Mouse (Mus musculus) limb, embryonic 15.5 days (tissue): Measurements from ENCODE around the gene Pde3a. TPM values are rescaled to one million over a fixed set of nuclear protein-coding genes. Genes with fewer than 3 reads are reported as not detected.

Experiments
- ATAC-seq: fragments of 200-750 bp; cut with Nextera tagmentation; 2 replicates; pipeline ENCODE4 v1.8.0; 2017; ENCODE audit warnings: low read depth, moderate TSS enrichment; ENCODE audit not compliant: insufficient number of reproducible peaks, low FRiP score, low TSS enrichment
- H3K27ac ChIP-seq: fragments of 300-500 bp; sonication (generic); 2 replicates; pipeline ENCODE4 v1.5.1; 2015; ENCODE audit warnings: moderate library complexity, mild to moderate bottlenecking, inconsistent platforms
- H3K27me3 ChIP-seq: fragments of 300-500 bp; sonication (generic); 2 replicates; pipeline ENCODE4 v1.6.1; 2015; ENCODE audit warnings: inconsistent platforms
- H3K36me3 ChIP-seq: fragments of 300-500 bp; sonication (generic); 2 replicates; pipeline ENCODE4 v1.6.1; 2015; ENCODE audit warnings: inconsistent platforms
- H3K4me1 ChIP-seq: fragments of 300-500 bp; sonication (generic); 2 replicates; pipeline ENCODE4 v1.6.1; 2015; ENCODE audit warnings: inconsistent platforms
- H3K4me2 ChIP-seq: fragments of 300-500 bp; sonication (generic); 2 replicates; pipeline ENCODE4 v1.6.1; 2015; ENCODE audit warnings: mild to moderate bottlenecking, inconsistent platforms
- H3K4me3 ChIP-seq: fragments of 300-500 bp; sonication (generic); 2 replicates; pipeline ENCODE4 v1.5.1; 2015; ENCODE audit warnings: mild to moderate bottlenecking, inconsistent platforms
- H3K9ac ChIP-seq: fragments of 300-500 bp; sonication (generic); 2 replicates; pipeline ENCODE4 v1.6.1; 2015; ENCODE audit warnings: inconsistent platforms
- H3K9me3 ChIP-seq: fragments of 300-500 bp; sonication (generic); 2 replicates; pipeline ENCODE4 v1.6.1; 2016; ENCODE audit warnings: inconsistent platforms
- WGBS: fragments of 180-500 bp; shearing (Covaris S2); methylation state at CpG from one replicate; pipeline ENCODE4 v1.1.7; 2015; 5-methylcytosine and 5-hydroxymethylcytosine counted together
- polyA plus RNA-seq: library from polyadenylated mRNA; unstranded; fragments of >200 nt; fragmentation: Nextera tagmentation; extraction: Ambion mirVana; gene quantifications from 2 replicates; pipeline ENCODE4 v1.2.1, GENCODE M21; 2015

The Pde3a gene
- polyA plus RNA-seq, 1 experiment from 2014 or later, result 5.0 TPM

DNA sequence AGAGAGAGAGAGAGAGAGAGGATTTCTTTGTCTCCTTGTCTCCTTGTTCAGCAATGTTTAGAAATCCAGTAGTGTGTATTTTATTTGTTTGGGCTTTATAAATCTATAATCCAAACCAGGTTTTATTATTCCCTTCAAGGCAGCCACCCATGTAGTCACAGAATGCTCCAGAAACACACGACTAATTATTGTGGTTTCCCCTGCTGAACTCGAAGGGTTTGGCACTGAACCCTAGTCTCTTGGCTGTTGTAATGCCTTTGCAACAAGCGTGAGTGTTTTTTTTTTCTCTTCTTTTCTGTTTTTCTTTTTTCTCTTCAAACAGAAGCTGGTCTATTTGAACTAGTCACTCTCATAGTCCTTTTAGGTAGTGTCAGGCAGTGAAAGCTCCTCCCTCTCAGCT, 225.6 kb downstream of the Pde3a start:
- H3K27ac ChIP-seq, result no peak overlapping the region
- WGBS, result 32% methylated on average over 3 of the region's 3 CpGs
- no peak overlapping the region for H3K4me3 ChIP-seq
- H3K27me3 ChIP-seq, result no peaks in the 10 kb centered on the region
- H3K4me1 ChIP-seq, result 0 out of 2 replicates have a peak, but pooled peaks cover 2% of the 10 kb centered on the region
- no peak overlapping the region for H3K4me2 ChIP-seq
- H3K9me3 ChIP-seq, result no peaks in the 10 kb centered on the region
- no peak for ATAC-seq
- no peak overlapping the region for H3K9ac ChIP-seq
- no peaks in the 10 kb centered on the region for H3K36me3 ChIP-seq

GRCm38 (mm10) chr6:141485302-141486021, 236.4 kb downstream of the Pde3a start:
- H3K4me2 ChIP-seq, result no peak overlapping the region
- 53% methylated on average over 10 of the region's 10 CpGs for WGBS
- H3K9ac ChIP-seq, result no peak overlapping the region
- no peaks in the 10 kb centered on the region for H3K27me3 ChIP-seq
- H3K9me3 ChIP-seq, result no peaks in the 10 kb centered on the region
- H3K4me1 ChIP-seq, result no peaks in the 10 kb centered on the region
- H3K36me3 ChIP-seq, result peaks cover 2% of the 10 kb centered on the region; the same call in 1 of the 2 replicates
- H3K27ac ChIP-seq, result no peak overlapping the region
- ATAC-seq, result no peak
- no peak overlapping the region for H3K4me3 ChIP-seq

DNA sequence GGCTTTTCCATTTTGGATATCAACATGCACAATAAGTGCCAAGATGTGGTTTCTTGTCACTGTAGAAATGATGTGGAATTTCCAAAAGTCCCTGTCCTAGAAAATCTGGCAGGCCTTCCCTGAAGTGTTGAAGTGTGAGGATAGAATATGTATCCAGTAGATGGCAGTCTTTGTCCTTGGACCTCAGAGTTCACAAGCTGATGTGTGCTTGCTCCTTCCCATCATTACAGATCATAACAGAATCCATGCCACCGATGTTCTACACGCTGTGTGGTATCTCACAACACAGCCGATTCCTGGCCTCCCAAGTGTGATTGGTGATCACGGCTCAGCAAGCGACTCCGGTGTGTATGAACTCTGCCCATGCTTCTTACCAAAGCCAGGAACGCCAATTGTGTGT, 238.2 kb downstream of the Pde3a start:
- WGBS, result 69% methylated on average over 7 of the region's 7 CpGs
- Histone ChIP-seq H3K27ac (no peak overlapping the region), H3K36me3 (peaks cover 6% of the 10 kb centered on the region; the same call in 1 of the 2 replicates), H3K9ac (no peak overlapping the region), H3K4me2 (no peak overlapping the region), H3K4me3 (no peak overlapping the region), H3K9me3 (no peaks in the 10 kb centered on the region), H3K4me1 (no peaks in the 10 kb centered on the region), H3K27me3 (no peaks in the 10 kb centered on the region)
- ATAC-seq, result no peak

- H3K27ac ChIP-seq, result no peak overlapping the region
- no peaks in the 10 kb centered on the region for H3K27me3 ChIP-seq
- H3K4me1 ChIP-seq, result no peaks in the 10 kb centered on the region
- WGBS, result 15% methylated on average over 11 of the region's 11 CpGs
- H3K4me3 ChIP-seq, result no peak overlapping the region
- peaks cover 6% of the 10 kb centered on the region; the same call in 1 of the 2 replicates for H3K36me3 ChIP-seq
- no peak overlapping the region for H3K4me2 ChIP-seq
- no peak for ATAC-seq
- no peak overlapping the region for H3K9ac ChIP-seq
- no peaks in the 10 kb centered on the region for H3K9me3 ChIP-seq
These were observed 239.6 kb downstream of the Pde3a start for GRCm38 (mm10) chr6:141488619-141489018.

DNA sequence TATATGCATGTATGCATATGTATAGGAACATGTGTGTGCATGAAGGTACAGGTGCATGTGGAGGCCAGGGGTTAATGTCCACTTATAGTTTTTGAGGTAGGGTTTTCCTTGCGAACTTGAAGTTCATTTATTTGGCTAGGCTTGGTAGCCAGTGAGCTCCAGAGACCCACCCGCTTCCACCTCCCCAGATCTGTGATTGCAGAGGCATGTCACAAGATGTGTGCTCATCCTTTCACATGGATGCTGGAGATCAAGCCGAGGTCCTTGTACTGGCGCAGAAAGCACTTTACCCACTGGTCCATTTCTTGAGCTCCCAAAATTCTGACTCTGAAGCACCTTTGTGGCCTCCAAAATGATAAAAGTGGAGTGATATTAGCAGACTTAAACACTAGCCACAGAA, 245.8 kb downstream of the Pde3a start:
- no peak for ATAC-seq
- Histone ChIP-seq H3K4me2 (no peak overlapping the region), H3K27me3 (no peaks in the 10 kb centered on the region), H3K27ac (no peak overlapping the region), H3K9me3 (no peaks in the 10 kb centered on the region), H3K4me1 (peaks cover 11% of the 10 kb centered on the region), H3K4me3 (no peak overlapping the region), H3K9ac (no peak overlapping the region), H3K36me3 (peaks cover 18% of the 10 kb centered on the region; the same call in 1 of the 2 replicates)
- WGBS, result 79% methylated on average over 4 of the region's 4 CpGs

DNA sequence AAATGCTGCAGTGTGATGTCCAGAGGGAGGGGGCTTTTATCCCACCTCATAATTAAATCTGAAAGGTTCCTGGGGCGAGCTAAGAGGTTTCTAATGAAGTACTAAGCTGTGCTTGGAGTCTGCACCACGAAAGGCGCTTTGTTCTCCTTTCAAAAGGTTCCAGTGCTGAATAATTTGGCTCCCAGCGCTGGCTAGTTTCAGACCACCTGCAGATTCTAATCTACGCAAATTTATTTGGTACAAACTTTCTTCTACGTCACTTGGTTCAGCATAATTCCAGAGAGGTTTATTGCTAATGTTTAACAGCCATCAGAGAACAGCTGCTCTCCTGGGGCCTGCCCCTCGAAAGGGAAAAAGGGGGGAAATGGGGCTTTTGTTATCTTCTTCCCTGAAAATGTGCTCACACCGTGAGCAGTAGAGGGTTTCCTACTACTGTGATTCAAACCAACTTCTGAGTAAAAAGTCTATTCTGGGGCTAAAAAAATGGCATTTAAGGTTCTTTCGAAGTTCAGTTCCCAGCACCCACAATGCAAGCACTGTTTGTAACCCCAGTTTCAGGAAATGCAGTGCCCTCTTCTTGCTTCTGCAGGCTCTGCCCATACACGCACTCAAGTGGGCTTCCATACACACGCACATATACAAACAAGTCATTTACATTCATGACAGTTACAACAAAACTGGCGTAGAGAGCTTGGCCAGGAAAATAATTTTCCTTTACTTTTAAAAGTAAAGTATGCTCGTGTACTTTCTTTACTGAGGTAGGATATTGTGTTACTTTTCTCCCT, 246.8 kb downstream of the Pde3a start:
- Histone ChIP-seq H3K4me2 (no peak overlapping the region), H3K27ac (no peak overlapping the region), H3K9me3 (no peaks in the 10 kb centered on the region), H3K4me3 (no peak overlapping the region), H3K4me1 (peaks cover 11% of the 10 kb centered on the region), H3K9ac (no peak overlapping the region), H3K27me3 (no peaks in the 10 kb centered on the region), H3K36me3 (peaks cover 19% of the 10 kb centered on the region; the same call in 1 of the 2 replicates)
- ATAC-seq, result 0 out of 2 replicates have a peak, but pooled peaks have one; percentile 19
- 18% methylated on average over 13 of the region's 13 CpGs for whole genome bisulfite sequencing

DNA sequence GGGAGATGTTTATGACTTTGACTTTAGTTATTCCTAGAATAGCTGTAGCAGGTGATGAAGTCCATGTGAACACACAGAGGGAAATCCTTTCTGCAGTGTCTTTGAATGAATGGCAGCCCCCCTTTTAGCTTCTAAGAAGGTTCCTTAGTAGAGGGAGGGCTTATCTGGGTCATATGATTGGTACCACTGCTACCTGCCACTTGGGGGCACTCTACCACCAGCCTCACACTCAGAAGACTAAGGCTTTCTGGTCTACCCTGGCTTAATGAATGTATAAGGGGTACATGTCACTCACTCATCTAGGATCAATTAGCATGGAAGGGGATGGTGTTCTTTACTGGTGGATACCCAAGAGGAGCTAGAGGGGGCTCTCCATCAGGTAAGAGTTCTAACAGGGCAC, 250.4 kb downstream of the Pde3a start:
- H3K27me3 ChIP-seq, result no peaks in the 10 kb centered on the region
- H3K4me2 ChIP-seq, result no peak overlapping the region
- no peak overlapping the region for H3K27ac ChIP-seq
- no peaks in the 10 kb centered on the region for H3K9me3 ChIP-seq
- no peak overlapping the region for H3K9ac ChIP-seq
- H3K36me3 ChIP-seq, result peaks cover 13% of the 10 kb centered on the region; the same call in 1 of the 2 replicates
- peaks cover 11% of the 10 kb centered on the region for H3K4me1 ChIP-seq
- no peak for ATAC-seq
- no peak overlapping the region for H3K4me3 ChIP-seq

GRCm38 (mm10) chr6:141501171-141501570, 252.1 kb downstream of the Pde3a start:
- Histone ChIP-seq H3K27ac (no peak overlapping the region), H3K4me1 (0 out of 2 replicates have a peak, but pooled peaks cover 2% of the 10 kb centered on the region), H3K9ac (no peak overlapping the region), H3K36me3 (peaks cover 13% of the 10 kb centered on the region; the same call in 1 of the 2 replicates), H3K9me3 (no peaks in the 10 kb centered on the region), H3K4me2 (no peak overlapping the region), H3K27me3 (no peaks in the 10 kb centered on the region), H3K4me3 (no peak overlapping the region)
- WGBS, result 69% methylated on average over 3 of the region's 3 CpGs
- ATAC-seq, result no peak

GRCm38 (mm10) chr6:141522541-141522940, 273.5 kb downstream of the Pde3a start:
- WGBS, result 86% methylated on average over 2 of the region's 2 CpGs
- no peak for ATAC-seq

DNA sequence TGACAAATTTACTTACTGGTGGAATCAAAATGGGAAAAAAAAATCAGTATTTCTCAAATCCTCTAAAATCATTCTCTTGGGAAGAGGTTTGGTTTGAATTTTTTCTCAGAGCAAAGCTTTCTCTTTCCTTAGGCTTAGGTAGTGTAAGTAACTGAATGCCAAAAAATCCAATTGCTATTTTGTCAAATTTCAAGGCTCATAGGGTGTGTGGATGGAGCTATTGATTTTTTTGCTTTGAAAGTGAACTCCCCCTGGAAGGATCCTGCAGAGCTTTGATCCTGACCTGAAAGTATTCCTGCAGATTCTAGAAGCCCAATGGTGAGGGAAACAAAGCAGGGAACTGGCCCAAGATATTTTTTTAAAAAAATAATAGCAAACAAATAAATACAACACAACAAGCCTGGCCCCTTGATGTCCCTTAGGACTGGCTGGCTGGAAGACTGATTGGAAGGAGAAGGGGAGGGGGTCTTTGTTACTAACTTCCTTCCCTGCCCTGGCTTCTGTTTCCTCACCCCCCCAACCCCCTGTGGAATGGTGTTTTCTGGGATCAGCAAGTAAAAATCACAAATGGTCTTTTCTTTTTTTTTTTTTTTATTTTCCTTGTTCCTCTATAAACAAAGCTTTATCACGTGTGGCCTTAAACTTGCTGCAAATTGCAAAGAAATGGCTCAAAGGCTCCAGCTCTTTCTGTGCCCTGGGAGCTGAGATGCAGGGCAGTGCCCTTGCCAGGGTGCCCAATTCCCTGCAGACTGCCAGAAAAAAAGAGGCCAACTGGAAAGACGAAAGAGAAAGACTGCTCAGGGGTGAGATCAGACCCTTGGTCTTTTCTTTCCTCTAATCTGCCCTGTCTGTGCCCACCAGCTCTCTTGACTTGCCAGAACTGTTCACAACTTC, 274.9 kb downstream of the Pde3a start, which contains the start of gene Slco1c1:
Gene Slco1c1 (plus strand): TSS at position 622 of the 894 bp plus-strand sequence.
- WGBS, result 40% methylated on average over 2 of the region's 2 CpGs
- Histone ChIP-seq H3K27me3 (no peaks in the 10 kb centered on the region), H3K4me1 (no peaks in the 10 kb centered on the region), H3K9me3 (no peaks in the 10 kb centered on the region), H3K4me2 (no peak within 1 kb of the TSS), H3K4me3 (no peak within 1 kb of the TSS), H3K27ac (no peak within 1 kb of the TSS), H3K9ac (no peak within 1 kb of the TSS), H3K36me3 (no peaks in the 10 kb centered on the region)
- no peak for ATAC-seq

More at GRCm38 (mm10) chr6:141522541-141522940, 273.5 kb downstream of the Pde3a start:
- Histone ChIP-seq H3K36me3 (no peaks in the 10 kb centered on the region), H3K9me3 (no peaks in the 10 kb centered on the region), H3K27ac (no peak overlapping the region), H3K27me3 (no peaks in the 10 kb centered on the region), H3K4me2 (no peak overlapping the region), H3K9ac (no peak overlapping the region), H3K4me3 (no peak overlapping the region), H3K4me1 (no peaks in the 10 kb centered on the region)

DNA sequence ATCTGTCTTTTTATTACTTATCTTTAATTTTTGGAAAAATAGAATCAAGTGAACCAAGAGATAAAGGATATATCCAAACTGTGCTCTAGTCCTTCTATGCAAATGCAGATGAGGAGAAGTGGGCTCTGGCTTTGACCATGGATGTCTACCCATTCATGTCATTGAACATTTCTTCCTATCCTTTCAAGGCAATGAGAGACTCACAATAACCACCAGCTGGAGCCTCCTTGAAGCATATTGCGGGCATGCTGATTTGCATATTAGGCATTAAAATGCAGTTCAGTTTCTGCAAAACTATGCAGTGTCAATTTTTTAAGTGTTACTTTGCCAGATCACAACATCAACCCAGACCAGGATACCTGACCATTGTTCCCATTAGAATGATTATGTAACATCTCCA, 276.7 kb downstream of the Pde3a start:
- Histone ChIP-seq H3K9ac (no peak overlapping the region), H3K4me2 (no peak overlapping the region), H3K4me1 (no peaks in the 10 kb centered on the region), H3K9me3 (no peaks in the 10 kb centered on the region), H3K27me3 (no peaks in the 10 kb centered on the region), H3K36me3 (no peaks in the 10 kb centered on the region), H3K4me3 (no peak overlapping the region), H3K27ac (no peak overlapping the region)
- 91% methylated on average over 1 of the region's 1 CpGs for WGBS
- ATAC-seq, result no peak
